Mouse (Mus musculus) kidney, adult 8-10 months (tissue): ENCODE data around the gene Tes3-ps.

Experiments used
- DNase-seq, 2 experiments: peaks; one replicate each; pipeline ENCODE4 v3.0.0; 2022

Tes3-ps gene

GRCm38 (mm10) chr13:49492376-49493368, at the start of gene Tes3-ps:
Gene Tes3-ps, plus strand, starts transcription at chr13:49493318.
- DNase-seq: no peak

GRCm38 (mm10) chr13:49444451-49444850, 48.7 kb upstream of the Tes3-ps start:
- DNase-seq: no peak

- peak; percentile 60 to 78 for DNase-seq
These were observed 43.8 kb upstream of the Tes3-ps start for GRCm38 (mm10) chr13:49449318-49449749.

- DNase-seq: no peak
These were observed 32.8 kb upstream of the Tes3-ps start for GRCm38 (mm10) chr13:49460276-49460675.

- DNase-seq: no peak
These were observed 32.3 kb upstream of the Tes3-ps start for GRCm38 (mm10) chr13:49460692-49461414.

- DNase-seq: peak; percentile 77 to 85
These were observed 31.5 kb upstream of the Tes3-ps start for GRCm38 (mm10) chr13:49461458-49462132.

GRCm38 (mm10) chr13:49462921-49463320, 30.2 kb upstream of the Tes3-ps start:
- no peak for DNase-seq

GRCm38 (mm10) chr13:49465875-49466274, 27.2 kb upstream of the Tes3-ps start:
- no peak for DNase-seq

- DNase-seq: no peak
These were observed 26.6 kb upstream of the Tes3-ps start for GRCm38 (mm10) chr13:49466393-49467075.

GRCm38 (mm10) chr13:49467585-49467984, 25.5 kb upstream of the Tes3-ps start:
- no peak for DNase-seq

- DNase-seq: no peak
These were observed 24.1 kb upstream of the Tes3-ps start for GRCm38 (mm10) chr13:49469002-49469401.

GRCm38 (mm10) chr13:49470319-49470718, 22.8 kb upstream of the Tes3-ps start:
- no peak for DNase-seq

- DNase-seq: no peak
These were observed 22.3 kb upstream of the Tes3-ps start for GRCm38 (mm10) chr13:49470806-49471205.

GRCm38 (mm10) chr13:49471981-49472675, 21.0 kb upstream of the Tes3-ps start:
- DNase-seq: no peak

- DNase-seq: no peak
These were observed 20.5 kb upstream of the Tes3-ps start for GRCm38 (mm10) chr13:49472676-49473005.

GRCm38 (mm10) chr13:49477887-49478286, 15.2 kb upstream of the Tes3-ps start:
- DNase-seq: no peak

GRCm38 (mm10) chr13:49478851-49479374, 14.2 kb upstream of the Tes3-ps start:
- no peak for DNase-seq

GRCm38 (mm10) chr13:49479399-49479798, 13.7 kb upstream of the Tes3-ps start:
- no peak for DNase-seq

- DNase-seq: peak; percentile 59 to 76
These were observed 13.1 kb upstream of the Tes3-ps start for GRCm38 (mm10) chr13:49480057-49480456.

GRCm38 (mm10) chr13:49480551-49480950, 12.6 kb upstream of the Tes3-ps start:
- no peak for DNase-seq

GRCm38 (mm10) chr13:49485388-49485787, 7.7 kb upstream of the Tes3-ps start:
- DNase-seq: no peak

GRCm38 (mm10) chr13:49504510-49504909, 11.4 kb downstream of the Tes3-ps start, which contains the start of gene Ecm2:
Gene Ecm2, plus strand, starts transcription at chr13:49504810.
- no peak for DNase-seq
